Mouse (Mus musculus): ENCODE data around the gene Ifit1bl2.

DNA sequence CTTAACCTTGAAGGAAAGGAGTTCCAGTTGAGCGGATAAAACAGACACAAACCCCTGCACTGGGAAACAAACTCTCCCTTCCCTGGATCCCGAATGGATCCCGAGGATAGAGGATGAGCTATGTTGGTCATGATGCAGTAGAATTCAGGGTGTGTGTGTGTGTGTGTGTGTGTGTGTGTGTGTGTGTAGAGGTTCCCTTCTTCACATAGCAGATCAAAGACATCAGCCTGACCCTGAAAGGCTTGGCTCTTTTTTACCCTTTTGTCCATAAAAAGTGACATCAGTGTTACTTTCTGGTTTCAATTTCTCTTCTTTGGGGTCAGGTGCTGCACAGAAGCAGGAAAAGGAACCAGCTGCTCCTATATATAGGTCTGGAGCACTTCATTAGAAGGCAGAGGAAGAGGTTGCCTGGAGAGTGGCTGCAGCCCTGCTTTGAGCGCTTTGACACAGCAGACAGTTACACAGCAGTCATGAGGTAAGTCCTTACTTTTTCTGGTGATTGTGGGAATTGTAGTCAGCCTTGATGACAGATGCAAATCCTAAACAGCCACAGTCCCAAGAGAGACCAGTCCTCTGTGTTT, 70.6 kb downstream of the Ifit1bl2 start:
- TF ChIP-seq CTCF (IDR thresholded peaks at IDR 0.05; ENCODE audit: control insufficient read depth, insufficient read depth, insufficient read length) (no peak), USF1 (IDR thresholded peaks at IDR 0.05; ENCODE audit: low read depth) (no peak)
